Mouse (Mus musculus): ENCODE data around the gene Rab44.
A peak's percentile ranks its signal among the peaks of the same experiment; 100 is the strongest.
"Not testable (repeated sequence)": the region's sequence is repeated elsewhere in the genome, so short reads cannot be mapped to it uniquely, and the experiment has no call there.

Rab44 gene

GRCm38 (mm10) chr17:29113591-29114352, at the start of gene Rab44:
Gene Rab44, plus strand, starts transcription at chr17:29114145.
- no peak for DNase-seq

GRCm38 (mm10) chr17:29065245-29065940, 48.6 kb upstream of the Rab44 start:
- no peak for DNase-seq

- no peak for DNase-seq
These were observed 48.0 kb upstream of the Rab44 start for GRCm38 (mm10) chr17:29065971-29066370.

- not testable (repeated sequence) for DNase-seq
These were observed 46.5 kb upstream of the Rab44 start for GRCm38 (mm10) chr17:29067416-29067815.

- DNase-seq = no peak
These were observed 46.1 kb upstream of the Rab44 start for GRCm38 (mm10) chr17:29067847-29068246.

- DNase-seq = no peak
These were observed 44.9 kb upstream of the Rab44 start for GRCm38 (mm10) chr17:29069063-29069462.

GRCm38 (mm10) chr17:29071820-29072219, 42.1 kb upstream of the Rab44 start:
- no peak for DNase-seq

GRCm38 (mm10) chr17:29072701-29073307, 41.1 kb upstream of the Rab44 start:
- no peak for DNase-seq

GRCm38 (mm10) chr17:29073313-29073712, 40.6 kb upstream of the Rab44 start:
- no peak for DNase-seq

GRCm38 (mm10) chr17:29074085-29074484, 39.9 kb upstream of the Rab44 start:
- DNase-seq = no peak

GRCm38 (mm10) chr17:29076235-29076634, 37.7 kb upstream of the Rab44 start:
- DNase-seq = no peak

GRCm38 (mm10) chr17:29077786-29078509, 36.0 kb upstream of the Rab44 start:
- peak; percentile 65 for DNase-seq

- peak; percentile 44 for DNase-seq
These were observed 35.2 kb upstream of the Rab44 start for GRCm38 (mm10) chr17:29078519-29079383.

GRCm38 (mm10) chr17:29080758-29081617, 33.0 kb upstream of the Rab44 start:
- DNase-seq = no peak

- no peak for DNase-seq
These were observed 32.1 kb upstream of the Rab44 start for GRCm38 (mm10) chr17:29081618-29082381.

- no peak for DNase-seq
These were observed 30.4 kb upstream of the Rab44 start for GRCm38 (mm10) chr17:29083586-29083985.

- DNase-seq = no peak
These were observed 29.3 kb upstream of the Rab44 start for GRCm38 (mm10) chr17:29084656-29085055.

- no peak for DNase-seq
These were observed 28.7 kb upstream of the Rab44 start for GRCm38 (mm10) chr17:29085266-29085665.

- no peak for DNase-seq
These were observed 27.0 kb upstream of the Rab44 start for GRCm38 (mm10) chr17:29086916-29087315.

GRCm38 (mm10) chr17:29090776-29091175, 23.2 kb upstream of the Rab44 start, which contains the start of gene Cdkn1a:
Gene Cdkn1a, plus strand, starts transcription at chr17:29090976.
- no peak for DNase-seq
